Mouse (Mus musculus) embryonic fibroblast, embryonic 13.5 days (primary cell): ENCODE measurements around the gene Tbxas1.

ENCODE experiments used
- CTCF ChIP-seq: IDR thresholded peaks from 2 replicates; pipeline ENCODE4 v1.5.1; 2011; ENCODE audit warnings: mild to moderate bottlenecking, control low read depth, low read length, moderate library complexity, borderline replicate concordance; ENCODE audit not compliant: insufficient read depth
- POLR2A ChIP-seq: IDR thresholded peaks from 2 replicates; pipeline ENCODE4 v1.6.1; 2011; ENCODE audit warnings: low read depth, mild to moderate bottlenecking, control low read depth, low read length, moderate library complexity

DNA sequence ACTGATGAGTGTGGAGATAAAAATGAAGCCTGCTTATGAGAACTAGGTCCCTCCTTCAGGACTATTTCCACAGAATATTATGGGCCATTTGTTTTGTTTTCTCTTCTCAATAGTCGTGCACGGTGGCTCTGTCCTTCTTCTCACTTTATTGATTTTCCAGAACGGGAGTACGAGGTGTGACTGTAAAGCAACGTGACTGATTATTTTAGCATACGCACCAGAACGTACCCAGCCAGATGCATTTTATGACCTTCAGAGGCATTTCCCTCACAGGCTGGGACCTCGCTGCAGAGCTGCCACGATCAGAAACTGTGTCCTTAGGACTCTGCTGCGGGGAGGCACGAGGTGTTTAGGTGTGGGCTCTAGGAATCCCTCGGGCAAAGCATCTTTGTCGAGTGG is 51.8 kb downstream of the Tbxas1 start:
- TF ChIP-seq POLR2A (no peak), CTCF (no peak)
